Mouse (Mus musculus): Measurements from ENCODE around the gene Fut2. TPM values are rescaled to one million over a fixed set of nuclear protein-coding genes. Genes with fewer than 3 reads are reported as not detected.

Gene Fut2
- polyA plus RNA-seq, 1 experiment from 2014 or later: 0.36 TPM

GRCm38 (mm10) chr7:45685811-45686210 is 19.6 kb upstream of the Fut2 start:
- no peak for ATAC-seq (ENCODE audit: low FRiP score)
- no peaks in the 10 kb centered on the region for H3K9me3 ChIP-seq (replicated peaks)
- no peak overlapping the region for H3K4me3 ChIP-seq (replicated peaks)
- WGBS: 67% methylated on average over 10 of the region's 10 CpGs
- H3K4me1 ChIP-seq: peaks cover 12% of the 10 kb centered on the region
- H3K36me3 ChIP-seq: no peaks in the 10 kb centered on the region
- H3K27ac ChIP-seq (replicated peaks): no peak overlapping the region
- H3K27me3 ChIP-seq (replicated peaks): no peaks in the 10 kb centered on the region
- no peak overlapping the region for H3K9ac ChIP-seq (replicated peaks)
- H3K4me2 ChIP-seq: no peak overlapping the region

DNA sequence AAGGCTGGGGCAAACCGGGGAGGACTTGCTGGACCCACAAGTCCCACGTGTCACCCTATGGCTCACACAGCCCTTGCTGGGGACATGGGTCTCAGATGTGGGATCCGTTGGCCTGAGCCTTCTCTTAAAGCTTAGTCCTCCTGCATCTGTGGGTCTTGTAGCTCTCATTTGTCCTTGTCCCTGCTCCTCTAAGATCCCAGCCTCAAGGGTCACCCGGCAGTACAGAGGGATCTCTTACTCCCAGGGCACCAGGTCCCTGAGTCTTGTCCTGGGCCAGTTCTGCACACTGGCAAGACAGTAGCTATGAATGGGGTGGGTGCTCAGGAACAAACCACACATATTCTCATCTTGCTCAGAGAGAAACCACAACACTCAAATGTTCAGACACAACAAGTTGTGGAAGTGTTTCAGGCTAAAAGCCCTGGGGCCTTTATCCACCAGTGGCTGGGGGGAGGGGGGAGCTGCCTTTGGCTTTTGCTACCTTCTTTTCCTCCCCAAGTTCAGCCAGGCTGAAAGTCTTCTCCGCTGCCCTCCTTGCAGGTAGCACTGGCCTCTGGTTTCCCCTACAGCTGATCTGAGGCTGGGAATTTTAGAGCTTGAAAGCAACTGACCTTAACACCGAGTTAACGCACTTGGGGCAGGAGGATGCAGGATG is 17.3 kb upstream of the Fut2 start, which contains the start of gene Ntn5:
Gene Ntn5 (plus strand): TSS at position 627 of the 655 bp plus-strand sequence.
- no peaks in the 10 kb centered on the region for H3K27me3 ChIP-seq (replicated peaks)
- WGBS: 76% methylated on average over 7 of the region's 7 CpGs
- H3K36me3 ChIP-seq: no peaks in the 10 kb centered on the region
- ATAC-seq (ENCODE audit: low FRiP score): no peak
- no peak within 1 kb of the TSS for H3K4me2 ChIP-seq
- H3K4me1 ChIP-seq: peaks cover 12% of the 10 kb centered on the region
- H3K27ac ChIP-seq (replicated peaks): no peak within 1 kb of the TSS
- H3K9ac ChIP-seq (replicated peaks): no peak within 1 kb of the TSS
- no peaks in the 10 kb centered on the region for H3K9me3 ChIP-seq (replicated peaks)
- H3K4me3 ChIP-seq (replicated peaks): no peak within 1 kb of the TSS

GRCm38 (mm10) chr7:45682144-45683126 is 16.2 kb upstream of the Fut2 start:
- no peaks in the 10 kb centered on the region for H3K9me3 ChIP-seq (replicated peaks)
- no peaks in the 10 kb centered on the region for H3K27me3 ChIP-seq (replicated peaks)
- no peak overlapping the region for H3K9ac ChIP-seq (replicated peaks)
- H3K27ac ChIP-seq (replicated peaks): peak overlapping the region; percentile 68
- 29% methylated on average over 14 of the region's 14 CpGs for WGBS
- no peak overlapping the region for H3K4me3 ChIP-seq (replicated peaks)
- no peaks in the 10 kb centered on the region for H3K36me3 ChIP-seq
- H3K4me1 ChIP-seq: peaks cover 12% of the 10 kb centered on the region
- peak; percentile 68 for ATAC-seq (ENCODE audit: low FRiP score)
- H3K4me2 ChIP-seq: peak overlapping the region; percentile 47

- no peaks in the 10 kb centered on the region for H3K9me3 ChIP-seq (replicated peaks)
- no peak overlapping the region for H3K4me3 ChIP-seq (replicated peaks)
- peaks cover 11% of the 10 kb centered on the region for H3K4me1 ChIP-seq
- H3K4me2 ChIP-seq: no peak overlapping the region
- H3K27me3 ChIP-seq (replicated peaks): no peaks in the 10 kb centered on the region
- no peak overlapping the region for H3K9ac ChIP-seq (replicated peaks)
- WGBS: 84% methylated on average over 8 of the region's 8 CpGs
- H3K27ac ChIP-seq (replicated peaks): no peak overlapping the region
- ATAC-seq (ENCODE audit: low FRiP score): no peak
- H3K36me3 ChIP-seq: no peaks in the 10 kb centered on the region
These were observed 15.0 kb upstream of the Fut2 start for GRCm38 (mm10) chr7:45681046-45681736.

DNA sequence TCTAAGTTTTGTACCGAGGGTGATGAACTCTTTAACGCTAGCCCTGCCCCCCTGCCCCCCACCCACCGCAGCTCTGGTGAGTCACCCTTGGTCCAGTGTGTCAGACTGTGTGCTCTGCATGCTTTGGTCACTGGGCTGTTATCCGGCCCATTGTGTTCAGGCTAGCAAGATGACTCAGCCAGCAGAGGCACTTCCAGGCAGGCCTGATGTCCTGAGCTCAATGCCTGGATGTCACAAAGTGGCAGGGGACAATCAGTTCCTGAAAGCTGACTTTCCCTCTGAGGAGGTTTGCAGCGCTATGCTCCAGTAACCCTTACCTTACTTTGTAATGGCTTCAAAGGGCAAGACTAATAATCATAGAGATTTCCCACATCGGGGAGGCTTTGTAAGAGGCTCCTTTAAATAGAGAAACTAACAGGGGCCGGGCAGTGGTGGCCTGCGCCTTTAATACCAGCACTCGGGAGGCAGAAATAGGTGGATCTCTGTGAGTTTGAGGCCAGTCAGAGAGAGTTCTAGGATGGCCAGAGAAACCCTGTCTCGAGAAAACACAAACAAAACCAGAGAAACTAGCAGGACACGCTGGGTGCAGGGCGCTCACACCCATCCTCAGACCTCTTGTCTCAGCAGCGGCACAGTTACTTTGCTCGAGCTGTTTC is 13.9 kb upstream of the Fut2 start:
- no peaks in the 10 kb centered on the region for H3K36me3 ChIP-seq
- no peak for ATAC-seq (ENCODE audit: low FRiP score)
- H3K4me2 ChIP-seq: no peak overlapping the region
- 75% methylated on average over 14 of the region's 14 CpGs for WGBS
- H3K27me3 ChIP-seq (replicated peaks): no peaks in the 10 kb centered on the region
- H3K9ac ChIP-seq (replicated peaks): no peak overlapping the region
- peaks cover 6% of the 10 kb centered on the region for H3K4me1 ChIP-seq
- H3K27ac ChIP-seq (replicated peaks): no peak overlapping the region
- no peaks in the 10 kb centered on the region for H3K9me3 ChIP-seq (replicated peaks)
- no peak overlapping the region for H3K4me3 ChIP-seq (replicated peaks)

DNA sequence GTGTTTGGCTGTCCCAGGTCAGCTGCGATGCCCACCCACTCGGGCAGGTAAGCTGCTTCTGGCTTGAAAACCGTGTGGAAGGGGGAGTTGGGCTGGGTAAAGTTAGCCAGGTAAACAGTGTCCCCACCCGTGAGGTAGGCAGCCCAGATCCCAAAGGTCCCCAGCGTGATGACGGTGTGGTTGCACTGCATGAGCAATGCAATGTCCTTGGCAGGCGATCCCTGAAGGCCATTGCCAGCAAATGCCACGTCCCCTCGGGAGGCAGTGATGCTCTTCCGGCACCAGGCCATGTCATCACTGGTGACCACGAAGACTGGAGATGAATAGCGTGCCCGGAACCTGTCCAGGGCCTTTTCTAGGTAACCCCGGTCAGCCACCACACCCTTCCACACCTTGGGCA is 12.3 kb upstream of the Fut2 start:
- Histone ChIP-seq H3K4me1 (peaks cover 6% of the 10 kb centered on the region), H3K9ac (replicated peaks) (no peak overlapping the region), H3K4me2 (no peak overlapping the region), H3K36me3 (no peaks in the 10 kb centered on the region), H3K27ac (replicated peaks) (no peak overlapping the region), H3K4me3 (replicated peaks) (no peak overlapping the region), H3K9me3 (replicated peaks) (no peaks in the 10 kb centered on the region), H3K27me3 (replicated peaks) (no peaks in the 10 kb centered on the region)
- ATAC-seq (ENCODE audit: low FRiP score): no peak
- WGBS: 93% methylated on average over 14 of the region's 14 CpGs

DNA sequence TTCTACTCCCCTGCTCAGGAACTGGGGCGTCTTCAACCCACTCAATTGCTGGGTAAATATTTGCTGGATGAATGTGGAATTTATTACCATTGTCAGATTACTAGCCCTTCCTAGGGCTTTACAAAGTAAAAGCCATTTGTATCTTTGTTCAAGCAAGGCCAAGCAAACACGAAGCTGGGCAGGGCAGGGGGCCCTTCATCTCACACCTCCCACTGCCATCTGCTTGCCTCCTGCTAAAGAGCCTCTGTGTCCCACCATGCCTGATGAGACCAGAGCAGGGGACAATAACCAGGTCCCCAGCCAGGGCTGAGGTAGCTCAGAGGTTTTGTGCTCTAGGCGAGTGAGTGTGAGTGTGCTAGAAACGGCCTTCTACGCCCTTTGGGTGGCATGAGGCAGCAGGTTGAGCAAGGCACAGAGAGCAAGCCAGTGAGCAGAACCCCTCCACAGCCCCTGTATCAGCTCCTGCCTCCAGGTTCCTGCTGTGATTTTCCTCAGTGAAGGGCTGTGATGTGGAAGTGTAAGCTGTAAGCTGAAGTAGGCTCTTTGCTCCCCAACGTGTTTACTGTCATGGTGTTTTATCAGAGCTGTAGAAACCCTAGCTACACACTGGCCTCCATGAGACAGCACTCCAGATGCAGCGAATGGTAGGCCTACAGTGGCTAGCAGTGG is 11.6 kb upstream of the Fut2 start:
- H3K4me1 ChIP-seq: peaks cover 6% of the 10 kb centered on the region
- no peaks in the 10 kb centered on the region for H3K27me3 ChIP-seq (replicated peaks)
- H3K9ac ChIP-seq (replicated peaks): no peak overlapping the region
- ATAC-seq (ENCODE audit: low FRiP score): no peak
- H3K36me3 ChIP-seq: no peaks in the 10 kb centered on the region
- H3K4me2 ChIP-seq: no peak overlapping the region
- H3K9me3 ChIP-seq (replicated peaks): no peaks in the 10 kb centered on the region
- no peak overlapping the region for H3K27ac ChIP-seq (replicated peaks)
- no peak overlapping the region for H3K4me3 ChIP-seq (replicated peaks)
- WGBS: 68% methylated on average over 7 of the region's 7 CpGs

DNA sequence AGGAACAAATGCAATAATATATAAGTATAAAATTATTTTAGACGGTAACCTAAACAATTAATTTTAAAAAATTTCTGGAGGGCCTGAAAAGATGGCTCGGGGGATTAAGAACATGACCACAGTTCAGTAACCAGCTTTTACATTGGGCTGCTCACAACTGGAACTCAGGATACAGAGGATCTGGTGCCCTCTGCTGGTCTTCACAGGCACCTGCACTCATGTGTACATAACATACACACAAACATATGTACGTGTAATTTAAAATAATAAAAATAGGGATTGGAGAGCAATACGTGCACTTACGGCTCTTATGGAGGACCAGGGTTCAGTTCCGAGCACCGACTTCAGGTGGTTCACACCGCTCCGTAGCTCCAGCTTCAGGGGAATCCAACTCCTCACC is 2.7 kb upstream of the Fut2 start:
- WGBS: 97% methylated on average over 9 of the region's 9 CpGs
- no peaks in the 10 kb centered on the region for H3K9me3 ChIP-seq (replicated peaks)
- H3K4me2 ChIP-seq: no peak overlapping the region
- H3K27me3 ChIP-seq (replicated peaks): no peaks in the 10 kb centered on the region
- H3K9ac ChIP-seq (replicated peaks): no peak overlapping the region
- no peaks in the 10 kb centered on the region for H3K4me1 ChIP-seq
- H3K36me3 ChIP-seq: no peaks in the 10 kb centered on the region
- no peak overlapping the region for H3K27ac ChIP-seq (replicated peaks)
- no peak for ATAC-seq (ENCODE audit: low FRiP score)
- H3K4me3 ChIP-seq (replicated peaks): no peak overlapping the region

DNA sequence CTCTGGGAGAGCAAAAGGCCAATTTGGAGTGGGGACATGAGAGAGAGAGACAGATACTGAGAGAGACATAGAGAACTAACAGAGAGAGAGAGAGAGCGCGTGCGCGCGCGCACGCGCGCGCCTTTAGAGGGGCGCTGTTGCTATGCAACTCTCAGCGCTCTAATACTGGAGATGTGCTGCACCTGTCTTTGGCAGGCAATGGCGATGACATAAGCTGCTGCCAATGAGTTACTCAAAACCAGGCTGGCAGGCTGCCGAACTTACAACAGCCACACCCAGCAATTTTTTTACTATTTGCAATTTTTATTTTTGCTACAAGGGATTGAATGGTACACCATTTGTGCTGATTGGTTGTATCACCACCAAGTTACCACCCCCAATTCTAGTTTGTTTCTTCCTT is 1.6 kb upstream of the Fut2 start:
- 78% methylated on average over 14 of the region's 14 CpGs for WGBS
- no peaks in the 10 kb centered on the region for H3K27me3 ChIP-seq (replicated peaks)
- H3K4me1 ChIP-seq: no peaks in the 10 kb centered on the region
- H3K4me2 ChIP-seq: no peak overlapping the region
- H3K9ac ChIP-seq (replicated peaks): no peak overlapping the region
- H3K9me3 ChIP-seq (replicated peaks): no peaks in the 10 kb centered on the region
- no peak overlapping the region for H3K27ac ChIP-seq (replicated peaks)
- ATAC-seq (ENCODE audit: low FRiP score): no peak
- no peak overlapping the region for H3K4me3 ChIP-seq (replicated peaks)
- H3K36me3 ChIP-seq: no peaks in the 10 kb centered on the region

GRCm38 (mm10) chr7:45665303-45666138 is 673 bp downstream of the Fut2 start:
- Histone ChIP-seq H3K27ac (replicated peaks) (no peak overlapping the region), H3K4me3 (replicated peaks) (no peak overlapping the region), H3K9me3 (replicated peaks) (no peaks in the 10 kb centered on the region), H3K4me1 (no peaks in the 10 kb centered on the region), H3K9ac (replicated peaks) (no peak overlapping the region), H3K36me3 (no peaks in the 10 kb centered on the region), H3K4me2 (no peak overlapping the region), H3K27me3 (replicated peaks) (no peaks in the 10 kb centered on the region)
- 70% methylated on average over 13 of the region's 13 CpGs for WGBS
- ATAC-seq (ENCODE audit: low FRiP score): no peak
